Mouse (Mus musculus): Measurements from ENCODE around the gene Slit3. TPM values are rescaled to one million over a fixed set of nuclear protein-coding genes. Genes with fewer than 3 reads are reported as not detected.
A peak's percentile ranks its signal among the peaks of the same experiment; 100 is the strongest.

Gene Slit3
- polyA plus RNA-seq, 1 experiment from 2014 or later, result 14.2 TPM

- Histone ChIP-seq H3K4me3 (ENCODE audit: low read depth, low read length) (no peak overlapping the region), H3K4me1 (ENCODE audit: insufficient read depth, low read depth, low read length) (no peaks in the 10 kb centered on the region), H3K27me3 (replicated peaks; ENCODE audit: insufficient read depth, low read length) (no peaks in the 10 kb centered on the region), H3K9ac (replicated peaks; ENCODE audit: low read depth) (no peak overlapping the region), H3K36me3 (ENCODE audit: insufficient read depth, low read length) (no peaks in the 10 kb centered on the region), H3K9me3 (ENCODE audit: low read length) (no peaks in the 10 kb centered on the region), H3K27ac (ENCODE audit: low read length) (no peak overlapping the region), H3K4me2 (replicated peaks; ENCODE audit: low read depth, low read length) (no peak overlapping the region)
- WGBS, result 65% methylated on average over 4 of the region's 4 CpGs
- DNase-seq (ENCODE audit: low spot score) (no peak), ATAC-seq (no peak)
- TF ChIP-seq CTCF (IDR thresholded peaks at IDR 0.05) (no peak), EP300 (IDR thresholded peaks at IDR 0.05) (no peak)
Measured at GRCm38 (mm10) chr11:35355811-35356210, 234.8 kb downstream of the Slit3 start.

DNA sequence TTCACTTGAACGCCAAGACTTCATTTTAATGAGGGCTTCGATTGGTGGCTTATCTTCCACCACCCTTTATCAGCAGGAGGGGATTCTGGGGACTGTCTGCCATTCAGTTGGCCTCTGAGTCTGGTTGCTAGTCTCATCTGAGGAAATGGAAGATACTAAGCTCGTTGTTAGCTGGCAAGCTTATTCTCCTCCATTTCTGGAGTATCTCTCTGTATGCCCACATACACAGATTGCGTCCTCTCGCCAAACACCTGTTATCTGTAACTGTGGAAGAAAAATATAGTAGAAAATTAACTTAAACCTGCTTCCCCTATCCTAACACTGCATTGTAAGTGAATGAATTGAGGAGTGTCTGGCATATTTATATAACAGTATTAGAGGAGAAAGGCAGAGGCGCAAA is 240.0 kb downstream of the Slit3 start:
- Histone ChIP-seq H3K4me3 (ENCODE audit: low read depth, low read length) (no peak overlapping the region), H3K9me3 (ENCODE audit: low read length) (no peaks in the 10 kb centered on the region), H3K9ac (replicated peaks; ENCODE audit: low read depth) (no peak overlapping the region), H3K4me1 (ENCODE audit: insufficient read depth, low read depth, low read length) (no peaks in the 10 kb centered on the region), H3K4me2 (replicated peaks; ENCODE audit: low read depth, low read length) (no peak overlapping the region), H3K27ac (ENCODE audit: low read length) (no peak overlapping the region), H3K36me3 (ENCODE audit: insufficient read depth, low read length) (no peaks in the 10 kb centered on the region), H3K27me3 (replicated peaks; ENCODE audit: insufficient read depth, low read length) (no peaks in the 10 kb centered on the region)
- no peak for ATAC-seq
- TF ChIP-seq EP300 (IDR thresholded peaks at IDR 0.05) (no peak), CTCF (IDR thresholded peaks at IDR 0.05) (no peak)
- DNase-seq (ENCODE audit: low spot score), result no peak
- WGBS, result 81% methylated on average over 6 of the region's 6 CpGs

DNA sequence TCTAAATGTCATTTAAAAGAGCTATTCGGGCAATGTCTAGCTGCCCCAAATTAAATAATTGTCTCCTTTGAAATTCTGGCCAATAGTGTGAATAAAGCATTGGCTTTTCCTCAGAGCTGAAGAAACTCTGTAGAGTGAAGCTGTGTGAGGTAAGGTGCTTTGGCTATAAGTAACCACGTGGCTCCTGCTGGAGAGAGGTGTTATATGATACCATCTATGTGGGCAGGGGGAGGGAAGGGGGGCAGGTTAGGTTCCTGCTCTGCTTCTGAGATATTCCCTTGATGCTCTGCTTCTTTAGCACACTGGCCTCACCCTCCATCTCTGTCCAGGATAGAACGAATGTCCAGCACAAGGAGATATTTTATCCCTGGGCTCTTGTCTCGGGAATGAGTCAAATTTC is 242.0 kb downstream of the Slit3 start:
- Histone ChIP-seq H3K9ac (replicated peaks; ENCODE audit: low read depth) (no peak overlapping the region), H3K27me3 (replicated peaks; ENCODE audit: insufficient read depth, low read length) (no peaks in the 10 kb centered on the region)
- no peak for ATAC-seq

GRCm38 (mm10) chr11:35364469-35364868 is 243.4 kb downstream of the Slit3 start:
- Histone ChIP-seq H3K4me3 (ENCODE audit: low read depth, low read length) (no peak overlapping the region), H3K4me2 (replicated peaks; ENCODE audit: low read depth, low read length) (no peak overlapping the region), H3K9me3 (ENCODE audit: low read length) (no peaks in the 10 kb centered on the region), H3K27ac (ENCODE audit: low read length) (no peak overlapping the region), H3K9ac (replicated peaks; ENCODE audit: low read depth) (no peak overlapping the region), H3K36me3 (ENCODE audit: insufficient read depth, low read length) (no peaks in the 10 kb centered on the region), H3K4me1 (ENCODE audit: insufficient read depth, low read depth, low read length) (no peaks in the 10 kb centered on the region), H3K27me3 (replicated peaks; ENCODE audit: insufficient read depth, low read length) (no peaks in the 10 kb centered on the region)
- ATAC-seq (no peak), DNase-seq (ENCODE audit: low spot score) (peak; percentile 9)
- 36% methylated on average over 10 of the region's 10 CpGs for WGBS
- TF ChIP-seq EP300 (IDR thresholded peaks at IDR 0.05) (no peak), CTCF (IDR thresholded peaks at IDR 0.05) (no peak)

More for the DNA sequence above, 242.0 kb downstream of the Slit3 start:
- Histone ChIP-seq H3K4me3 (ENCODE audit: low read depth, low read length) (no peak overlapping the region), H3K4me2 (replicated peaks; ENCODE audit: low read depth, low read length) (no peak overlapping the region), H3K9me3 (ENCODE audit: low read length) (no peaks in the 10 kb centered on the region), H3K27ac (ENCODE audit: low read length) (no peak overlapping the region), H3K36me3 (ENCODE audit: insufficient read depth, low read length) (no peaks in the 10 kb centered on the region), H3K4me1 (ENCODE audit: insufficient read depth, low read depth, low read length) (no peaks in the 10 kb centered on the region)
- WGBS, result 61% methylated on average over 4 of the region's 4 CpGs
- DNase-seq (ENCODE audit: low spot score), result no peak
- TF ChIP-seq EP300 (IDR thresholded peaks at IDR 0.05) (no peak), CTCF (IDR thresholded peaks at IDR 0.05) (no peak)

DNA sequence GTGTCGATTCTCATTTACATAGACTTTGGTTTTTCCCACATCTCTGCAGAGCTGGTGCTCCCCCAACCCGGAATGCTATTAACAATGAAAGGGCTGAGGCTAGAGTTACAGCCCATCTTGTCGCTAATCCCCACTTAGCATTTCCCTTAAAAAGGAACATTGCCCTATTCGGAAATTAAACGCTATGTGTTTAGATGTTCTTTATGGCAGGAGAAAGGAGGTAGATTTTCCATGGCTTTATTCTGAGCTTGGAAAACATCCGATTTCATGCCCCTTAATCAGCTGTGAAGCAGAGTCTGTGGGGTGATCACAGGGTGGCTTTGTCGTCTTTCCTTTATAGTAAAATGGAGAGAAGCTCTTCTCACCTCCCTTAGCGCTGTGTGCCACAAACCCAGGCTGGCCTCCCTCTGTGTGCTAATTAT is 244.5 kb downstream of the Slit3 start:
- no peaks in the 10 kb centered on the region for H3K4me1 ChIP-seq (ENCODE audit: insufficient read depth, low read depth, low read length)
- DNase-seq (ENCODE audit: low spot score) (no peak), ATAC-seq (no peak)
- no peak overlapping the region for H3K27ac ChIP-seq (ENCODE audit: low read length)
- no peaks in the 10 kb centered on the region for H3K27me3 ChIP-seq (replicated peaks; ENCODE audit: insufficient read depth, low read length)
- no peaks in the 10 kb centered on the region for H3K9me3 ChIP-seq (ENCODE audit: low read length)
- no peak overlapping the region for H3K9ac ChIP-seq (replicated peaks; ENCODE audit: low read depth)
- 39% methylated on average over 8 of the region's 8 CpGs for WGBS
- TF ChIP-seq CTCF (IDR thresholded peaks at IDR 0.05), result no peak
- TF ChIP-seq EP300 (IDR thresholded peaks at IDR 0.05), result no peak
- no peaks in the 10 kb centered on the region for H3K36me3 ChIP-seq (ENCODE audit: insufficient read depth, low read length)
- no peak overlapping the region for H3K4me3 ChIP-seq (ENCODE audit: low read depth, low read length)
- no peak overlapping the region for H3K4me2 ChIP-seq (replicated peaks; ENCODE audit: low read depth, low read length)

DNA sequence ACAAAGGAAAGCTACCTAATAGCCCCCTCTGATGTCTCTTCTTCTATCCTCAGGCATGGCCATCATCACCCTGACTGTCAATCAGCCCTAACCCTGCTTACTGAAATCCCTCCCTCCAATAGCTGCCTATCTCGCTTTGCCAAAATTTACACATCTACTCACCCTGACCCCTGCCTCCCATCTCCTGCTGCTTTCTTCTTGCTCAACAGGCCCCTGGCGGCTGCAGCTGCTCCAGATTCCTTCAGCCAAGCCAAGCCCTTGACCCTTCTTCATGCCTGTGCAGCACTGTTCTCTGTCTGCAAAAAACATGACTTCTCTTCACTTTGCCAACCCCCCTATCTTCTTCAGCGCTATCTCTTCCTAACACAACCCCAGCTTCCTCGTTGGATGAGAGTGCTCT is 245.6 kb downstream of the Slit3 start:
- ATAC-seq, result peak; percentile 48; the same call in 1 of the 2 replicates
- Histone ChIP-seq H3K9me3 (ENCODE audit: low read length) (no peaks in the 10 kb centered on the region), H3K9ac (replicated peaks; ENCODE audit: low read depth) (no peak overlapping the region), H3K36me3 (ENCODE audit: insufficient read depth, low read length) (no peaks in the 10 kb centered on the region), H3K27ac (ENCODE audit: low read length) (no peak overlapping the region), H3K4me3 (ENCODE audit: low read depth, low read length) (no peak overlapping the region), H3K4me1 (ENCODE audit: insufficient read depth, low read depth, low read length) (no peaks in the 10 kb centered on the region), H3K4me2 (replicated peaks; ENCODE audit: low read depth, low read length) (no peak overlapping the region), H3K27me3 (replicated peaks; ENCODE audit: insufficient read depth, low read length) (no peaks in the 10 kb centered on the region)
- peak; percentile 67 for DNase-seq (ENCODE audit: low spot score)
- WGBS, result 53% methylated on average over 4 of the region's 4 CpGs
- TF ChIP-seq CTCF (IDR thresholded peaks at IDR 0.05) (0 out of 2 replicates have a peak, but pooled peaks have one; percentile 16), EP300 (IDR thresholded peaks at IDR 0.05) (no peak)

- WGBS, result 81% methylated on average over 4 of the region's 4 CpGs
- Histone ChIP-seq H3K9ac (replicated peaks; ENCODE audit: low read depth) (no peak overlapping the region), H3K27me3 (replicated peaks; ENCODE audit: insufficient read depth, low read length) (no peaks in the 10 kb centered on the region), H3K27ac (ENCODE audit: low read length) (no peak overlapping the region), H3K4me3 (ENCODE audit: low read depth, low read length) (no peak overlapping the region), H3K4me2 (replicated peaks; ENCODE audit: low read depth, low read length) (no peak overlapping the region), H3K36me3 (ENCODE audit: insufficient read depth, low read length) (no peaks in the 10 kb centered on the region), H3K9me3 (ENCODE audit: low read length) (no peaks in the 10 kb centered on the region), H3K4me1 (ENCODE audit: insufficient read depth, low read depth, low read length) (no peaks in the 10 kb centered on the region)
- TF ChIP-seq CTCF (IDR thresholded peaks at IDR 0.05) (peak; percentile 21), EP300 (IDR thresholded peaks at IDR 0.05) (no peak)
- ATAC-seq, result no peak
- DNase-seq (ENCODE audit: low spot score), result no peak
Measured at GRCm38 (mm10) chr11:35367248-35367647, 246.2 kb downstream of the Slit3 start.

Data from lung, postnatal 0 days (tissue).